ENCODE assay signal across 9 mouse cellular contexts in the genomic region with DNA sequence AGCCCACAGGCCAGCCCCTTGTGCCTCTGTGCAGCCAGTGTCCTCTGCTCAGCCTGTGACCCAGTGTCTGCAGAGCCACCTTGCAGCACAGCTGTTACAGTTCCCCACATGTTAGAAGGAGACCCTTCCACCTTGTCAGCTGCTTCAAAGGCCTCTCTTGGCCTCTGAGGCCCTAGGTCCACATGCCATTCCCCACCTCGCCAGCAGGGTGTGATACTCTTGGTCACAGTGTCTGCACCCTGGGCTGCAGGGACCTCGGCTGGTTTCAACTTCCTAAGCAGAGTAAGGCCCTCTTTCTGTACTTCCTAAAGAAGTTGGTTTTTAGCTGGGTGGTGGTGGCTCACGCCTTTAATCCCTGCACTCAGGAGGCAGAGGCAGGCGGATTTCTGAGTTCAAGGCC. TPM values are rescaled to one million over a fixed set of nuclear protein-coding genes. Genes with fewer than 3 reads are reported as not detected.
DNase-seq lines count a peak whose midpoint lies in the region; TF ChIP-seq lines count a peak whose summit lies in the region.
"Had no signal": no experiment of that assay in that cellular context is flagged by ENCODE, and none has a peak within 500 bp of the region (broad histone marks: within the 10 kb centered on the region; RNA-seq: fewer than 3 reads in every experiment).

No protein-coding gene starts in this region.

- TF ChIP-seq CTCF in cerebellum, adult 2 months (IDR thresholded peaks at IDR 0.05; ENCODE audit: borderline replicate concordance, insufficient read depth, low read depth, low read length), result peak; percentile 28; the same call in 1 of the 2 replicates

- WGBS in cerebellum, adult 2 months, result 69% methylated on average over 4 of the region's 4 CpGs

- no peak for DNase-seq in cerebellum, adult 2 months
- DNase-seq in cerebellum, adult 9-11 months, result no peak
- peak; percentile 34 for DNase-seq in right cerebral cortex, postnatal 14 days
- no peak for DNase-seq in right cerebral cortex, adult 2 months (ENCODE audit: low spot score in 2 of 2)
- DNase-seq in kidney, postnatal 14 days, result peak; percentile 38
- DNase-seq in naive thymus-derived CD4-positive, alpha-beta T cell, adult 2 months (ENCODE audit: low read depth), result peak; percentile 52
- no peak for DNase-seq in Muller cell, postnatal 12 days (ENCODE audit: inconsistent ontology term)
- DNase-seq in left cerebral cortex, adult 8-10 months (ENCODE audit: low spot score in 2 of 2), result no peak

- no peak overlapping the region for H3K4me3 ChIP-seq in cerebellum, adult 2 months (replicated peaks; ENCODE audit: insufficient read depth, low read depth, low read length)
- H3K4me3 ChIP-seq: neural tube, embryonic 13.5 days had no signal

- H3K27ac ChIP-seq in cerebellum, adult 2 months (ENCODE audit: insufficient read depth, low read length), result no peak overlapping the region
- H3K27ac ChIP-seq: neural tube, embryonic 13.5 days had no signal

- H3K4me1 ChIP-seq in cerebellum, adult 2 months (ENCODE audit: control insufficient read depth, insufficient read depth, low read length), result peaks cover 68% of the 10 kb centered on the region

- no peak for TF ChIP-seq POLR2A in cerebellum, adult 2 months (IDR thresholded peaks at IDR 0.05; ENCODE audit: borderline replicate concordance, insufficient read depth, low read length)

- H3K27me3 ChIP-seq in cerebellum, adult 2 months (ENCODE audit: control insufficient read depth, insufficient read depth, low read length), result no peaks in the 10 kb centered on the region
- H3K27me3 ChIP-seq: neural tube, embryonic 13.5 days had no signal

RNA-seq across cellular contexts. Expression of gene Kdm4b, which starts 13.0 kb away (rescaled TPM):
- 45.8 and 50.9 TPM in 2 replicates for polyA plus RNA-seq in cerebellum, adult 2 months (2012; rRNA removed)
- total RNA-seq in left cerebral cortex, adult 8-10 months (2022), result 10 to 100 TPM; 66.4 to 71.0 (median 67.0) TPM

RNA-seq across cellular contexts. Expression of gene Uhrf1, which starts 35.8 kb away (rescaled TPM):
- 0.65 and 0.71 TPM in 2 replicates for polyA plus RNA-seq in cerebellum, adult 2 months (2012; rRNA removed)
- total RNA-seq in left cerebral cortex, adult 8-10 months (2022), result 1 to 10 TPM in 2 of 4 experiments, under 1 TPM in 2; 0.80 to 1.8 (median 1.3) TPM

RNA-seq across cellular contexts. Expression of gene Arrdc5, which starts 38.8 kb away (rescaled TPM):
- polyA plus RNA-seq in cerebellum, adult 2 months (2012; rRNA removed), result not detected in 2 replicates
- total RNA-seq in left cerebral cortex, adult 8-10 months (2022), result not detected
- polyA plus RNA-seq: neural tube, embryonic 13.5 days had no signal

RNA-seq across cellular contexts. Expression of gene Plin3, which starts 46.2 kb away (rescaled TPM):
- 15.6 and 20.9 TPM in 2 replicates for polyA plus RNA-seq in cerebellum, adult 2 months (2012; rRNA removed)
- total RNA-seq in left cerebral cortex, adult 8-10 months (2022), result 10 to 100 TPM; 14.6 to 18.2 (median 15.4) TPM

Comparison
In these comparisons a context has a peak if more than half of its experiments do, and no peak if none do; other contexts are left out.
1. DNase-seq: peak in right cerebral cortex, postnatal 14 days (single experiment), kidney, postnatal 14 days (single experiment) and naive thymus-derived CD4-positive, alpha-beta T cell, adult 2 months (single experiment); none in cerebellum, adult 2 months (0 of 2), cerebellum, adult 9-11 months (single experiment), right cerebral cortex, adult 2 months (0 of 2), Muller cell, postnatal 12 days (single experiment) and left cerebral cortex, adult 8-10 months (0 of 2).